Mouse (Mus musculus) gastrocnemius, adult 2 months (tissue): Measurements from ENCODE around the gene Sall4. TPM values are rescaled to one million over a fixed set of nuclear protein-coding genes. Genes with fewer than 3 reads are reported as not detected.

Experiments used
- DNase-seq: peaks from one replicate; pipeline ENCODE4 v3.0.0; 2022
- H3K27ac ChIP-seq: fragments of 200-600 bp; 2 replicates; pipeline ENCODE4 v1.8.1; 2022; ENCODE audit warnings: mild to moderate bottlenecking
- H3K4me3 ChIP-seq: fragments of 200-600 bp; 2 replicates; pipeline ENCODE4 v1.8.1; 2022; ENCODE audit warnings: mild to moderate bottlenecking, moderate library complexity
- CTCF ChIP-seq: fragments of 200-600 bp; IDR thresholded peaks from 2 replicates; pipeline ENCODE4 v1.8.1; 2022; ENCODE audit warnings: antibody characterized with exemption, mild to moderate bottlenecking, moderate library complexity
- intact Hi-C: fragments of 180-260 bp; cut with DNase I; formaldehyde crosslinking; loops from one replicate; pipeline ENCODE4 v1.15.1; 2025
- total RNA-seq, 2 experiments: library from RNA; stranded (reverse); gene quantifications; 2 replicates each; pipeline ENCODE4 v1.2.3; 2021

Gene Sall4
- total RNA-seq, 2 experiments from 2014 or later = 1.6 to 2.4 TPM

- H3K4me3 ChIP-seq = peak overlapping the region; percentile 91
- H3K27ac ChIP-seq = peak overlapping the region; percentile 81
- DNase-seq = peak; percentile 51
- intact Hi-C loops = loop anchor here (1.0 kb wide), 1 partner anchor 50 kb away; no protein-coding TSS in a partner anchor
- TF ChIP-seq CTCF = peak; percentile 20; the same call in 1 of the 2 replicates
These were observed 26.3 kb downstream of the Sall4 start for GRCm38 (mm10) chr2:168741273-168742058.

GRCm38 (mm10) chr2:168740496-168740895, 27.2 kb downstream of the Sall4 start:
- no peak for DNase-seq
- intact Hi-C loops = no loop called here
- TF ChIP-seq CTCF = no peak
- no peak overlapping the region; the same call in 1 of the 2 replicates for H3K4me3 ChIP-seq
- H3K27ac ChIP-seq = no peak overlapping the region

- intact Hi-C loops = no loop called here
- TF ChIP-seq CTCF = peak; percentile 12; the same call in 1 of the 2 replicates
- DNase-seq = no peak
- Histone ChIP-seq H3K27ac (no peak overlapping the region), H3K4me3 (no peak overlapping the region)
These were observed 28.9 kb downstream of the Sall4 start for GRCm38 (mm10) chr2:168738854-168739253.

- no peak overlapping the region for H3K4me3 ChIP-seq
- H3K27ac ChIP-seq = no peak overlapping the region
- DNase-seq = no peak
- no peak for TF ChIP-seq CTCF
- intact Hi-C loops = no loop called here
These were observed 29.9 kb downstream of the Sall4 start for GRCm38 (mm10) chr2:168737878-168738277.

- peak; percentile 41 for DNase-seq
- H3K27ac ChIP-seq = peak overlapping the region; percentile 8; the same call in 1 of the 2 replicates
- intact Hi-C loops = no loop called here
These were observed 33.7 kb downstream of the Sall4 start for GRCm38 (mm10) chr2:168734023-168734422.

GRCm38 (mm10) chr2:168731258-168731657, 36.5 kb downstream of the Sall4 start:
- TF ChIP-seq CTCF = no peak
- DNase-seq = no peak
- Histone ChIP-seq H3K27ac (no peak overlapping the region), H3K4me3 (no peak overlapping the region)
- intact Hi-C loops = no loop called here

More at GRCm38 (mm10) chr2:168734023-168734422, 33.7 kb downstream of the Sall4 start:
- no peak for TF ChIP-seq CTCF
- H3K4me3 ChIP-seq = peak overlapping the region; percentile 37

GRCm38 (mm10) chr2:168729736-168730135, 38.0 kb downstream of the Sall4 start:
- no peak for DNase-seq
- Histone ChIP-seq H3K4me3 (no peak overlapping the region), H3K27ac (no peak overlapping the region)
- intact Hi-C loops = no loop called here
- no peak for TF ChIP-seq CTCF

- Histone ChIP-seq H3K4me3 (peak overlapping the region; percentile 45), H3K27ac (peak overlapping the region; percentile 85)
- intact Hi-C loops = no loop called here
- DNase-seq = peak; percentile 75
- TF ChIP-seq CTCF = peak; percentile 23; the same call in 1 of the 2 replicates
These were observed 39.7 kb downstream of the Sall4 start for GRCm38 (mm10) chr2:168728045-168728444.

- no peak for DNase-seq
- no peak for TF ChIP-seq CTCF
- intact Hi-C loops = no loop called here
- Histone ChIP-seq H3K27ac (no peak overlapping the region), H3K4me3 (no peak overlapping the region)
These were observed 41.7 kb downstream of the Sall4 start for GRCm38 (mm10) chr2:168726007-168726406.

GRCm38 (mm10) chr2:168721313-168721712, 46.4 kb downstream of the Sall4 start:
- intact Hi-C loops = no loop called here
- Histone ChIP-seq H3K4me3 (no peak overlapping the region), H3K27ac (no peak overlapping the region)
- no peak for TF ChIP-seq CTCF
- no peak for DNase-seq

- no peak overlapping the region for H3K27ac ChIP-seq
- DNase-seq = no peak
- intact Hi-C loops = no loop called here
- TF ChIP-seq CTCF = no peak
- H3K4me3 ChIP-seq = no peak overlapping the region
These were observed 48.0 kb downstream of the Sall4 start for GRCm38 (mm10) chr2:168719742-168720141.

GRCm38 (mm10) chr2:168718735-168719134, 49.0 kb downstream of the Sall4 start:
- no peak for TF ChIP-seq CTCF
- DNase-seq = no peak
- H3K4me3 ChIP-seq = no peak overlapping the region
- intact Hi-C loops = no loop called here
- H3K27ac ChIP-seq = no peak overlapping the region

GRCm38 (mm10) chr2:168718267-168718666, 49.5 kb downstream of the Sall4 start:
- no peak for DNase-seq
- TF ChIP-seq CTCF = no peak
- no peak overlapping the region for H3K27ac ChIP-seq
- no peak overlapping the region for H3K4me3 ChIP-seq
- intact Hi-C loops = no loop called here
